Mouse (Mus musculus) left cerebral cortex, adult 2 months (tissue): Measurements from ENCODE around the gene Plxna4. TPM values are rescaled to one million over a fixed set of nuclear protein-coding genes. Genes with fewer than 3 reads are reported as not detected.

Experiments used
- DNase-seq, 2 experiments: peaks; one replicate each; pipeline ENCODE4 v3.0.0; 2021 to 2022; ENCODE audit warnings: low spot score in 2 of 2, mixed read lengths in 1 of 2; ENCODE audit errors: extremely low spot score in 1 of 2
- H3K27ac ChIP-seq: fragments of 200-600 bp; 2 replicates; pipeline ENCODE4 v1.8.1; 2022
- H3K4me3 ChIP-seq: fragments of 200-600 bp; 2 replicates; pipeline ENCODE4 v1.8.1; 2022
- CTCF ChIP-seq: fragments of 200-600 bp; IDR thresholded peaks from 2 replicates; pipeline ENCODE4 v1.8.1; 2022; ENCODE audit warnings: antibody characterized with exemption, mild to moderate bottlenecking, moderate library complexity
- intact Hi-C: fragments of 180-260 bp; cut with DNase I; formaldehyde crosslinking; loops from one replicate; pipeline ENCODE4 v1.15.1; 2025
- total RNA-seq, 2 experiments: library from RNA; stranded (reverse); gene quantifications; 2 replicates each; pipeline ENCODE4 v1.2.3; 2021

The Plxna4 gene
- total RNA-seq, 2 experiments from 2014 or later, result 70.2 to 71.6 TPM

GRCm38 (mm10) chr6:32392262-32392661, 195.7 kb downstream of the Plxna4 start:
- intact Hi-C loops, result no loop called here
- Histone ChIP-seq H3K4me3 (no peak overlapping the region), H3K27ac (no peak overlapping the region)
- DNase-seq, result no peak
- TF ChIP-seq CTCF, result no peak

GRCm38 (mm10) chr6:32388276-32388675, 199.7 kb downstream of the Plxna4 start:
- Histone ChIP-seq H3K27ac (no peak overlapping the region), H3K4me3 (no peak overlapping the region)
- no peak for DNase-seq
- intact Hi-C loops, result no loop called here
- TF ChIP-seq CTCF, result no peak

- intact Hi-C loops, result no loop called here
- no peak overlapping the region for H3K4me3 ChIP-seq
- H3K27ac ChIP-seq, result no peak overlapping the region
- DNase-seq, result no peak
- no peak for TF ChIP-seq CTCF
These were observed 201.1 kb downstream of the Plxna4 start for GRCm38 (mm10) chr6:32386915-32387314.

GRCm38 (mm10) chr6:32384937-32385336, 203.1 kb downstream of the Plxna4 start:
- intact Hi-C loops, result no loop called here
- no peak for TF ChIP-seq CTCF
- no peak for DNase-seq
- H3K4me3 ChIP-seq, result no peak overlapping the region
- H3K27ac ChIP-seq, result peak overlapping the region; percentile 50; the same call in 1 of the 2 replicates

GRCm38 (mm10) chr6:32384423-32384822, 203.6 kb downstream of the Plxna4 start:
- Histone ChIP-seq H3K4me3 (no peak overlapping the region), H3K27ac (peak overlapping the region; percentile 50)
- no peak for DNase-seq
- TF ChIP-seq CTCF, result no peak
- intact Hi-C loops, result no loop called here

- no peak overlapping the region for H3K4me3 ChIP-seq
- TF ChIP-seq CTCF, result no peak
- no peak for DNase-seq
- no peak overlapping the region for H3K27ac ChIP-seq
- intact Hi-C loops, result no loop called here
These were observed 206.5 kb downstream of the Plxna4 start for GRCm38 (mm10) chr6:32381516-32381915.

GRCm38 (mm10) chr6:32377181-32377580, 210.8 kb downstream of the Plxna4 start:
- Histone ChIP-seq H3K4me3 (no peak overlapping the region), H3K27ac (no peak overlapping the region)
- peak in 1 of 2 experiments; percentile 28 for DNase-seq
- intact Hi-C loops, result no loop called here
- no peak for TF ChIP-seq CTCF

- no peak for DNase-seq
- intact Hi-C loops, result no loop called here
- no peak overlapping the region for H3K4me3 ChIP-seq
- no peak for TF ChIP-seq CTCF
- H3K27ac ChIP-seq, result no peak overlapping the region
These were observed 214.0 kb downstream of the Plxna4 start for GRCm38 (mm10) chr6:32373931-32374361.

GRCm38 (mm10) chr6:32369092-32369491, 218.9 kb downstream of the Plxna4 start:
- intact Hi-C loops, result no loop called here

GRCm38 (mm10) chr6:32368408-32368807, 219.6 kb downstream of the Plxna4 start:
- DNase-seq, result no peak
- TF ChIP-seq CTCF, result no peak
- intact Hi-C loops, result no loop called here
- Histone ChIP-seq H3K4me3 (no peak overlapping the region), H3K27ac (no peak overlapping the region)

More at GRCm38 (mm10) chr6:32369092-32369491, 218.9 kb downstream of the Plxna4 start:
- Histone ChIP-seq H3K4me3 (no peak overlapping the region), H3K27ac (no peak overlapping the region)
- no peak for TF ChIP-seq CTCF
- DNase-seq, result no peak

GRCm38 (mm10) chr6:32364933-32365332, 223.1 kb downstream of the Plxna4 start:
- intact Hi-C loops, result no loop called here
- TF ChIP-seq CTCF, result no peak
- no peak for DNase-seq
- Histone ChIP-seq H3K27ac (no peak overlapping the region), H3K4me3 (no peak overlapping the region)

GRCm38 (mm10) chr6:32363489-32364068, 224.4 kb downstream of the Plxna4 start:
- no peak for DNase-seq
- Histone ChIP-seq H3K27ac (no peak overlapping the region), H3K4me3 (no peak overlapping the region)
- intact Hi-C loops, result no loop called here
- TF ChIP-seq CTCF, result no peak

GRCm38 (mm10) chr6:32362421-32362820, 225.6 kb downstream of the Plxna4 start:
- no peak for DNase-seq
- no peak for TF ChIP-seq CTCF
- H3K27ac ChIP-seq, result no peak overlapping the region
- intact Hi-C loops, result no loop called here
- H3K4me3 ChIP-seq, result no peak overlapping the region
